Mouse (Mus musculus): ENCODE measurements at regions not wholly inside any gene's neighbourhood (a gene's known extent, or its start where the extent isn't known, plus 50 kb on each side); places are given as distances from the start of the nearest gene placed in this dataset.

DNA sequence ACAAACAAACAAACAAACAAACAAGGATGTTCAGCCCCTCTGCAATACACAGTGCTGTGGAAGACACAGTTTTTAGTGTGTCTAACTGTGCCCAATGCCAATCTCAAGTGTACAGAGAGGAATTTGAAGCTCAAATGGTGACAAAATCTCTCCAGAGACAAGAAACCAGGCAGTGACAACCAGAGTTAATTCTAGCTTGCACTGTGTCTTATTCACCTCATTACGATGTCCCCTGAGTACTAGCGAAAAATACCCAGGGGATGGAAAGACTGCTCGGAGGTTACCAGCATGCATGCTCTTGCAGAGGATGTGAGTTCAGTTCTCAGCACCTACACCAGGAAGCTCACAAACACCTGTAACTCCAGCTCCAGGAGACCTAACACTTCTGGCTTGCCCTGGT is 319.3 kb upstream of the Acvr2a start:
- TF ChIP-seq HCFC1 (IDR thresholded peaks at IDR 0.05; ENCODE audit: borderline replicate concordance, insufficient read depth, low read length) (no peak), ZC3H11A (IDR thresholded peaks at IDR 0.05; ENCODE audit: borderline replicate concordance, low read depth, low read length) (no peak)
